Mouse (Mus musculus): ENCODE data around the gene Tmem79. TPM values are rescaled to one million over a fixed set of nuclear protein-coding genes. Genes with fewer than 3 reads are reported as not detected.

Gene Tmem79
- polyA plus RNA-seq, 1 experiment from 2014 or later, result 14.0 TPM

- no peak for TF ChIP-seq CTCF (IDR thresholded peaks at IDR 0.05; ENCODE audit: low read depth)
- Histone ChIP-seq H3K27ac (ENCODE audit: low read depth, low read length) (peak overlapping the region; percentile 84), H3K4me2 (replicated peaks; ENCODE audit: low read depth) (peak overlapping the region; percentile 71), H3K4me1 (replicated peaks; ENCODE audit: control insufficient read depth, insufficient read depth, low read length) (no peaks in the 10 kb centered on the region), H3K9ac (ENCODE audit: low read depth, low read length) (peak overlapping the region; percentile 24; the same call in 1 of the 2 replicates), H3K36me3 (ENCODE audit: control insufficient read depth, insufficient read depth) (peaks cover 7% of the 10 kb centered on the region), H3K4me3 (ENCODE audit: low read depth, low read length) (peak overlapping the region; percentile 86), H3K9me3 (ENCODE audit: control insufficient read depth) (no peaks in the 10 kb centered on the region), H3K27me3 (replicated peaks; ENCODE audit: control insufficient read depth, insufficient read depth, low read length) (no peaks in the 10 kb centered on the region)
- WGBS, result 24% methylated on average over 12 of the region's 12 CpGs
- peak; percentile 68 for ATAC-seq
These were observed 1.8 kb downstream of the Tmem79 start for GRCm38 (mm10) chr3:88334029-88334658.

GRCm38 (mm10) chr3:88331282-88331681 lies 4.7 kb downstream of the Tmem79 start:
- WGBS, result 38% methylated on average over 2 of the region's 2 CpGs
- ATAC-seq, result no peak
- Histone ChIP-seq H3K36me3 (ENCODE audit: control insufficient read depth, insufficient read depth) (peaks cover 26% of the 10 kb centered on the region), H3K4me3 (ENCODE audit: low read depth, low read length) (no peak overlapping the region), H3K4me1 (replicated peaks; ENCODE audit: control insufficient read depth, insufficient read depth, low read length) (no peaks in the 10 kb centered on the region), H3K9ac (ENCODE audit: low read depth, low read length) (no peak overlapping the region), H3K27ac (ENCODE audit: low read depth, low read length) (no peak overlapping the region), H3K9me3 (ENCODE audit: control insufficient read depth) (no peaks in the 10 kb centered on the region), H3K4me2 (replicated peaks; ENCODE audit: low read depth) (no peak overlapping the region), H3K27me3 (replicated peaks; ENCODE audit: control insufficient read depth, insufficient read depth, low read length) (no peaks in the 10 kb centered on the region)
- TF ChIP-seq CTCF (IDR thresholded peaks at IDR 0.05; ENCODE audit: low read depth), result peak; percentile 75

GRCm38 (mm10) chr3:88328956-88329355 lies 7.0 kb downstream of the Tmem79 start:
- no peaks in the 10 kb centered on the region for H3K9me3 ChIP-seq (ENCODE audit: control insufficient read depth)
- ATAC-seq, result no peak
- no peaks in the 10 kb centered on the region for H3K27me3 ChIP-seq (replicated peaks; ENCODE audit: control insufficient read depth, insufficient read depth, low read length)
- H3K27ac ChIP-seq (ENCODE audit: low read depth, low read length), result no peak overlapping the region
- H3K4me2 ChIP-seq (replicated peaks; ENCODE audit: low read depth), result no peak overlapping the region
- no peak for TF ChIP-seq CTCF (IDR thresholded peaks at IDR 0.05; ENCODE audit: low read depth)
- no peaks in the 10 kb centered on the region for H3K4me1 ChIP-seq (replicated peaks; ENCODE audit: control insufficient read depth, insufficient read depth, low read length)
- no peak overlapping the region for H3K4me3 ChIP-seq (ENCODE audit: low read depth, low read length)
- 50% methylated on average over 5 of the region's 5 CpGs for WGBS
- H3K36me3 ChIP-seq (ENCODE audit: control insufficient read depth, insufficient read depth), result peaks cover 26% of the 10 kb centered on the region
- H3K9ac ChIP-seq (ENCODE audit: low read depth, low read length), result no peak overlapping the region

GRCm38 (mm10) chr3:88324951-88325405 lies 11.0 kb downstream of the Tmem79 start, which contains the start of gene Glmp:
Gene Glmp (plus strand): TSS chr3:88325023.
- H3K27me3 ChIP-seq (replicated peaks; ENCODE audit: control insufficient read depth, insufficient read depth, low read length), result no peaks in the 10 kb centered on the region
- peak within 1 kb of the TSS; percentile 60; the same call in 1 of the 2 replicates for H3K27ac ChIP-seq (ENCODE audit: low read depth, low read length)
- peak within 1 kb of the TSS; percentile 85 for H3K4me2 ChIP-seq (replicated peaks; ENCODE audit: low read depth)
- peaks cover 53% of the 10 kb centered on the region for H3K36me3 ChIP-seq (ENCODE audit: control insufficient read depth, insufficient read depth)
- no peak for TF ChIP-seq CTCF (IDR thresholded peaks at IDR 0.05; ENCODE audit: low read depth)
- peak within 1 kb of the TSS; percentile 85 for H3K9ac ChIP-seq (ENCODE audit: low read depth, low read length)
- peak; percentile 61 for ATAC-seq
- no peaks in the 10 kb centered on the region for H3K4me1 ChIP-seq (replicated peaks; ENCODE audit: control insufficient read depth, insufficient read depth, low read length)
- peak within 1 kb of the TSS; percentile 71 for H3K4me3 ChIP-seq (ENCODE audit: low read depth, low read length)
- 0% methylated on average over 10 of the region's 10 CpGs for WGBS
- H3K9me3 ChIP-seq (ENCODE audit: control insufficient read depth), result no peaks in the 10 kb centered on the region

GRCm38 (mm10) chr3:88299172-88299571 lies 36.8 kb downstream of the Tmem79 start:
- peaks cover 48% of the 10 kb centered on the region for H3K36me3 ChIP-seq (ENCODE audit: control insufficient read depth, insufficient read depth)
- no peak overlapping the region for H3K27ac ChIP-seq (ENCODE audit: low read depth, low read length)
- no peak for ATAC-seq
- peaks cover 8% of the 10 kb centered on the region for H3K4me1 ChIP-seq (replicated peaks; ENCODE audit: control insufficient read depth, insufficient read depth, low read length)
- H3K4me3 ChIP-seq (ENCODE audit: low read depth, low read length), result no peak overlapping the region
- 39% methylated on average over 1 of the region's 1 CpGs for WGBS
- H3K4me2 ChIP-seq (replicated peaks; ENCODE audit: low read depth), result no peak overlapping the region
- H3K9me3 ChIP-seq (ENCODE audit: control insufficient read depth), result no peaks in the 10 kb centered on the region
- no peaks in the 10 kb centered on the region for H3K27me3 ChIP-seq (replicated peaks; ENCODE audit: control insufficient read depth, insufficient read depth, low read length)
- TF ChIP-seq CTCF (IDR thresholded peaks at IDR 0.05; ENCODE audit: low read depth), result no peak
- H3K9ac ChIP-seq (ENCODE audit: low read depth, low read length), result no peak overlapping the region

- H3K4me3 ChIP-seq (ENCODE audit: low read depth, low read length), result peak overlapping the region; percentile 80
- H3K36me3 ChIP-seq (ENCODE audit: control insufficient read depth, insufficient read depth), result peaks cover 31% of the 10 kb centered on the region
- peak overlapping the region; percentile 76 for H3K27ac ChIP-seq (ENCODE audit: low read depth, low read length)
- no peaks in the 10 kb centered on the region for H3K27me3 ChIP-seq (replicated peaks; ENCODE audit: control insufficient read depth, insufficient read depth, low read length)
- H3K4me1 ChIP-seq (replicated peaks; ENCODE audit: control insufficient read depth, insufficient read depth, low read length), result peaks cover 8% of the 10 kb centered on the region
- TF ChIP-seq CTCF (IDR thresholded peaks at IDR 0.05; ENCODE audit: low read depth), result no peak
- H3K4me2 ChIP-seq (replicated peaks; ENCODE audit: low read depth), result peak overlapping the region; percentile 71
- no peak for ATAC-seq
- no peaks in the 10 kb centered on the region for H3K9me3 ChIP-seq (ENCODE audit: control insufficient read depth)
- under 1% methylated on average over 30 of the region's 30 CpGs for WGBS
- peak overlapping the region; percentile 59 for H3K9ac ChIP-seq (ENCODE audit: low read depth, low read length)
These were observed 38.6 kb downstream of the Tmem79 start for GRCm38 (mm10) chr3:88297321-88297851.
